Mouse (Mus musculus) WW6 (cell line): ENCODE results near the gene Foxj1.

Source experiments
- DNase-seq: peaks from one replicate; pipeline ENCODE4 v3.0.0-alpha.2; 2013; ENCODE audit warnings: low read depth, low spot score

Foxj1 gene

DNA sequence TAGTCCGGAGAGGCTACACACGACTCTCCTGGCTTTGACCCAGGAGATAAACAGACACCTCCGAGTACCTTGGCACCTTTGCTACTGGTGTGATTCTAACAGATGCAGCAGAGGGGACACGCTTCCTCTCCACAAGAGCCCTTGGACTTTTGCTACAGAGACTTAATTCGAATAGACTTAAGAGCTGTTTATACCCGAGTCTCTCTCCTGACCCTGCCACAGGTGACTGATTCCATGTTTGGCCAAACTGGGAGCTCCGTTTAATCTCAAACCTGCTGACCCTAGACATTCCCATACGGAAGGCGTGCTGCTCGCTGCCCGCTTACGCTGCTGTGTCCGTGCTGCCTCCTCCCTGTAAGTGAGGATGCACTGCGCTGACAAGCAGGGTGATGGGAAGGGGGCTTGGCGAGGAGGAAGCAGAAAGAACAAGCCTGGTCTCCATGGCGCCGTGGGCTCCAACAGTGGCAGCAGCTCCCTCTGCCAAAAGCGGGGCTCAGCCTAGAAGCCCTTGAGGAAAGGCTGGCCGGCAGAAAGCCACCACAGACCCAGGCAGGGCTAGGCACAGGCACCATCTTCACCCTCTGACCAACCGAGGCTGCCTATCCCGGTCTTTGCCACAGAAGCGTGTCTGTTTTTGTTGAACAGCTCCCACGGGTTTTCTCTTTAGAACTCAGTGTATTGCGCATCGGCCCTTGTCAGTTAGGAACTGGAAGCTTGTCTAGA, 7.0 kb upstream of the Foxj1 start:
- DNase-seq = no peak

DNA sequence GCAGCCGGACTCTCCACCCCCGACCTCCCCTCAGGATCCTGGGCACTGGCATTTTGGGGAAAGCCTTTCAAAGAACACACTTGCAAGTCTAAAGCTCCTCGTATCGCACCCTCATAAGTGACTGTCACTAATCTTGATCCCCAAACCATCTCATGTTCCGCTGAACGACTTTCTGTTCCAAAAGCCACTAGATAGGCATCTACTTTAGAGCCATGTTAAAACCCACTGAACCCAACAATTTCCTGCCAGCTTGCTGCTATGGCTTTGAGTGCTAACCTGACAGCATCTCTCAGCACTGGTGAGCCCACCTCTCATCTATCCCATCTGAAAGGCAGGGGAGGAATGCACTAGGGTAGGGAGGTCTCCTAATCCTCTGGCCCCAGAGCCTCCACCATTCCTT, 2.3 kb upstream of the Foxj1 start:
- no peak for DNase-seq

DNA sequence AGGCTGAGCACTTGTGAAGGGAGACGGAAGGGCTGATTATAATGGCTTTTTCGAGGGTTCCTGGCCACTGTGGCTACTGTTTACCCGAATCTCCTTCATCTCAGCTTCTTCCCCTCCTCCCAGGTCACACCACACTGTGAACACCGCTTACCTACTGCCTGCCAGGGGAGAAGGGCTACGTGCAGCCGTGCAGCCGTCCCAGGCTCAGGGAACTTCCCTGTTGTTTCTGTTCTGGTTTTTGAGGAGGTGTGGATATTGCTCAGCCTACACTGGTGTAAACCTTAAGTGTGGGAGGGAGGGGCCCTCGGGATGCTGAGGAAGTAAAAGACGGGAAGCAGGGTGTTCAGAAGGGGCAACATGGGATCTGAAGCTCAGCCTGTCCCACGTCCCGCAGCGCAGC, 1.8 kb upstream of the Foxj1 start:
- no peak for DNase-seq

DNA sequence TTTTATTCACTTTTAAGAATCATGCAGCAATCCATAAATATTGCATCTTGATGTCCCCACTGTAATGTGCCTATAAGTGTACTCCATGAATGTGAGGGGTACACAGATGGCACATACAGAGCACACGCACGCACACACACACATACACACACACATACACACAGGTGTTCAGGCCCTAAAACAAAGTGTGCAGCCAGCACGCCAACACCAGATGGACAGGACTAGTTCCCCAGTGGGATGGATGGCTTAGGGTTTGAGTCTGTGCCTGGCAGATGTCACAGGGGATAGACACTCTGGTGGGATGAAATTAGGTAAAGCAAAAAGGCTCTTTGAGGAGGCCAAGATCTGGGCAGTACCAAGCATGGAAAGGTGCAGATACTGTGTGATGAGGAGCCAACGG, 1.2 kb upstream of the Foxj1 start:
- DNase-seq = no peak

DNA sequence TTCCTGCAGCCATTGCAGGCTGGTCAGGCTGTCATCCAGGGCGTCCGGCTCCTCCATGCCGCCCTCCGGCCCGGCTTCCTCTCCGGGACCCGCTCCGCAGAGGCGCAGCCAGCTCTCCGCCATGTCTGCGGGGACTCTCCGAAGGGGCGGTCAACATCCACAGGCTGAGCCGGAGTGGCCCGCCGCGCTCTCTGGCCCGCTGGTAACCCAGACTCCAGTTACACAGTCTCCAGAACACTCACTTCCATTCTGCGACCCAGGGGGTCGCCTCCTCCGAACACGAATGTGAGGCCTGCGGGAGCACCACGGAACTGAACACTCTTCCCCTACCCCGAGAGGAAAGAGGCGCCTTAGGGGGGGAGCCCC, 799 bp downstream of the Foxj1 start:
- no peak for DNase-seq

DNA sequence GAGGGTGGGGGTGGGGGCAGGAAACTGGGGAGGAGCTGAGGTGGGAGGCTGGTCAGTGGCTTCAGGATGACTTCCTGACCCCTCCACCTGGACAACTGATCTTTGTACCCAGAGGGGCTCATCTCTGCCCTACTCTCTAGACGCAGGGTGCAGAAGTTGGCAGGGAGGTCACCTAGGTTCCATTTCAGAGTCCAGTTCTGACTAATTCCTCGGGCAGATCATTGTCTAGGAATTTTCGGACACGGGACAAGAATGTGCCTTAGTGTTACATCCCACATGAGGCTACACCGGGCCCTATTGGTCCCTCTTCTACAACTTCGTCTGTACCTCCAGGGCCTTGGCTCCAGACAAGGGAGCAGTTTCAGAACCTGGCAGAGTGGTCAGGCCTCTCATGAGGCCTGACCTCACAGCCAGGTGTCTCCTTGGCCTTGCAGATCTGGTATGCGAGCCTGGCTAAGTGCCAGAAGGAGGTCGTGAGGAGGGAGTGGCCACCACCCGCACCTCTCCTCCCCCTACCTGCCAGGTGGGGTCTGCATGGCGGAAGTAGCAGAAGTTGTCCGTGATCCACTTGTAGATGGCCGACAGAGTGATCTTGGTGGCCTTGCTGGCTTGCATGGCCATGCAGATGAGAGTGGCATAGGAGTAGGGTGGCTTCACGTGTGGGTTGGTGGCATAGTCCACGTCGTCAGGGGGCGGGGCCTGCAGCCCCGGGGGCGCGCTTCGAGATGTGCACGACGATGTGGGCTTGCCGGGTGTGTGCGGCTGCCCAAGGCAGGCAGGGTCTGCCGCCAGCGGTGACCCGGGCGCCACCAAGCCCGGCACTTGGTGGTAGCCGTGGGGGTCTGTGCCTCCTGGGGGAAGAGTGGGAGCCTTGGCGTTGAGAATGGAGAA, 1.4 kb downstream of the Foxj1 start:
- DNase-seq = no peak

DNA sequence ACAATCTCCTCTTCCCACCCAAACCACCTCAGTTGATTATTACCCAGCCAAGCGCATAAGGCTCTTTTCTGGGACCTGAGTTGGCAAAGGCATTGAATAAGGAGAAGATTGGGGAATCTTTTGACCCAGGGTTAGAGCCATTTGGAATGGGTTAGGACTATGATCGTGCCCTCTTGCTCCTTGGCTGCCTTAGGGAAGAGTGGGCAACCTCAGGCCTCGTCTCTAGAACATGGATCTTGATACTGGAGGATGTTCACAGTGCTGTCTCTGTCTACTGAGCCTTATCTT, 2.3 kb downstream of the Foxj1 start:
- DNase-seq = no peak

DNA sequence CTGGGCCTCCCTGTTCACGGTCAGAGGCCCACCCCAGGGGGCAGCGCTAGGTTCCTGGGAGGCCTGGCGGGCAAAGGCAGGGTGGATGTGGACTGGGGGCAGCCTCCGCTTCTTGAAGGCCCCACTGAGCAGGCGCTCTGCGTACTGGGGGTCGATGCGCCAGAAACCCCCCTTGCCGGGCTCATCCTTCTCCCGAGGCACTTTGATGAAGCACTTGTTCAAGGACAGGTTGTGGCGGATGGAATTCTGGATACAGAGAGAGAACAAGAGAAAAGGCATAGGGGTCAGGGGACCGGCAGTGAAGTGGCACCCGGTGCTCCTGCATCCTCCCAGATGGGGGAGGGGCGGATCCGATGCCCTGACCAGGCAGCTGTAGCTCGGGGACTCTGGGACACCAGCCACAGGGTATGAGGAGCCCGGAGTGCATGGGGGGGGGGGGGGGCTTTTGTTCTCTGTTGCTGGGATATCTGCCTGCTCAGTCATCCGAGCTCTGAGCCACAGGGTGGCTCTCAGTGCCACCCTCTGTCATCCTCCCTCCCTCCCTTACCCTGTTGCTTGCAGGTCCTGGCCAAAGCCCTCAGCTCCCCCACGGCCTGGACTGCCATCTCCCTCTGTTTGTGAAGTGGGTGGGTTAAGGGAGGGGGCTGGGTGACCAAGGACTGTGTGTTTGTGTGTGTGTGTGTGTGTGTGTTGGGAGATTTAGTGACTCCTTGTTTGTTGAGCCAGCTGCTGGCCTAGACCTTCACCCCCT, 2.8 kb downstream of the Foxj1 start:
- no peak for DNase-seq

DNA sequence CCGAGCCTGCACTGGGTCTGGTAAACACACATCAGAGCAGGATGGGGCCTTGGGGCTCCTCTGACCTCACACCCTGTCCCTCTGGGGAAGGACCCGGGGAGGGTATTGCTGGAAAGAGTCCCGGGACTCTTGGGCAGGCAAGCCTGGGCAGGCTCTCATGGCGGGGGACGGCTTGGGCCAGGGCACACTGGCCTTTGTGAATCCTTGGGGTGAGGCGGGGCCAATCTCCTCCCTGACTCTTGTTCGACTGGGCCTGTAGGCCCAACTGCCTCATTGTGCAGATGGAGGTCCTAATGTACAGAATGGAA, 5.0 kb downstream of the Foxj1 start:
- DNase-seq = no peak

DNA sequence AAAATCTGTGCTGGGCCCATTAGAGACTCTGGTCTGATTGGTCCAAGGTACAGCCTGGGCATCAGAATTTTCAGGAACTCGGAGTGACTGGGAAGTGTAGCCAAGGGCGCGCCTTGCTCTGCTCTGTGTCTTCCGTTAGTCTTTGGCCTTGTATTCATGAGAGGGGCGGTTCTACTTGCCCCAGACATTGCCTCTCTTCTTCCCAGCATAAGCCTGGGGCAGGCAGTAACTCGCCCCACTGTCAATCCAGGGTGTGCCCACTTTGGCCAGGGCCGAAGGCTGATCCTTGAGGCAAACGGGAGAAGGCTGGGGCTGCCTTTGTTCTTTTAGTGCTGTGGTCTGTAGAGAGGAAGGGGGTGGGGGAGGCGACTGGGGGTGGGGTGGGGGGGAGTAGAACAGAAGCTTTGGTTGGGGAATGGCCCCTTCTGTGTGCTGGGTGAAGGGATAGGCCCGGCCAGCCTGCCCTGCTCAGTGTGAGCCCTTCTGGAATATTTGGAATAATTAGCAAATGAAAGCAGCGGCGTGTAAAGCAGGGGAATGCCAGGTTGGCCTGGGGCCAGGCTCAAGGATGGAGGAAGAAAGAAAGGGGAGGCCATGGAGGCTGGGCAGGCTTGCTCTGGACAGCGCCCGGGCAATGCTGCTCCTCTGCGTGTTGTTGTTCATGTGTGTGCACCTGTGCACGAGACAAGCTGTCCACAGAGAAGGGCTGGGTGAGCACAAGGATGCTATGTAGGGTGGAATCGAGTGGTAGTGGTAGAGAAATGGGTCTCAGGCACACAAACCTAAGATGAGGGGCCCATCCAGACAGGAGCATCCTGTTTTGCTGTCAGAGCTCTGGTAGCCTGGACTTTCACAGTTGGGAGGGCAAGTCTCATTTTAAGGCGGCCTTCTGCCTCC, 5.6 kb downstream of the Foxj1 start:
- no peak for DNase-seq

DNA sequence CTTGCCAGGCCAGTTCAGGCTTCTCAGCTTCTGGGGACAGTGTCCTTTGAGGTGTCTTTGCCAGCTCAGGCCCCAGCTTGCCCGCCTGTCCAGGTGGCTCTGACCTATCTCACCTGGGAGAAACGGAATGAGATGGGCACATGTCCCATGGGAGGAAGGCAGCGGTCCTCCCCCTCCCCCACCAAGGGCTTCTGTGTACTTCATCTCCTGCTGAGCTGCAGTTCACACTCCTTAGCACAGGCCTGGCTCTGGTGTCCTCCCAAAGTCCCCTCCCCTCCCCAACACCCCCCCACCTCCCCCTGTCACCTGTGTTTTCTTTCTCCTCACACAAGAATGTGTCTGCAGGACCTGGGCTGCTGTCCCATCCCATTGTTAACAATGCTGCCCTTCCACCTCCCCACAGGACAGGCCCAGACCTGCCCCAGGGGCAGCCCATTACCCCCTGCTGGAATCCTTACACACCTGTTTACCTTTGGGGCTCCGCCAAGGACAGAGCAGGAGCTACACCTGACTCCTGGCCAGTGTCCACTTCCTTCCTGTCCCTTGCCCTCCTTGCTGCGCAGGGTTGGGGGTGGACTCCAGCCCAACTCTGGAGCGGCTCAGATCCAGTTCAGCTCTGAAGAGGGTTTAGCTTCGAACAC, 8.1 kb downstream of the Foxj1 start:
- no peak for DNase-seq

DNA sequence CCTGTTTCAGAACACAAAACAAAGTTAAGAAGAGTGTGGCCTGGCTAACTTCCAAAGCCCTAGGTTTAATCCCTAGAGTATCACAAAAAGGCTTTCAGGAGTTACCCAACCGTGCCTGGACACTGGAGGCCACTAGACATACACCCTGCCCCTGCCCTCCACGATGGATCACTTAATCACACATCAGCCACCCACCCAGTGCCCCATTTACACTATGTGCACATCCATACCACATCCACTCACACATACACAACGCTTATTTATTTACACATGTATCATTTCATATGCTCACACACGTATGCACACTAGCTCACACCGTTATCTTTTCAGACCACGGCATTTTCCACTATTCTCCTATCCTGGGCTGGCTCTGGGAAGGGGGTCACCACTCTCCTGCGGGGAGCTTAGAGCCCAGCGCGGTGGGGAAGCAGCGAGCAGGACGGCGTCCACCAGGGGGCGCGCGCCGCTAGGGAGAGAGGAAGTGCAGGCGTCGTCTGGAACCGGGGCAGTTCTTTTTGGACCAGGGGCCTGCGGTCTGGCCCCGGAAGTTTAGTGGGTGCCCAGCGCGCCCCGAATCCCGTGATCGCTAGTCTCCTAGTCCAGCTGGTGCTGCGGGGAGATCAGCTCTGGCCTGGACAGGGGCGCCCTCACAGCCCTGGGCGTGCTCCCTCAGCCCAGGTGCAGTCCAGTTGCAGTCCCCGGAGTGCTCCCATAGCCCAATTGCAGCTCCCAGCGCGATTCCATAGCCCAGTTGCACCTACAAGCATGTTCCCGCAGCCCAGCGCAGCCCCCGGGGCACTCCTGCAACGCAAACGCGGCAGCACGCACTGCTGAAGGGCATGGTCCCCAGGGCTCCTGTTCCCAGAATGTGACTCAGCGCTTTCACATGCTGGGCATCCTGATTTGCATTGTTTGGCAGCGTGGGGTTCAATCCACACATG, 16.2 kb downstream of the Foxj1 start:
- peak; percentile 75 for DNase-seq

DNA sequence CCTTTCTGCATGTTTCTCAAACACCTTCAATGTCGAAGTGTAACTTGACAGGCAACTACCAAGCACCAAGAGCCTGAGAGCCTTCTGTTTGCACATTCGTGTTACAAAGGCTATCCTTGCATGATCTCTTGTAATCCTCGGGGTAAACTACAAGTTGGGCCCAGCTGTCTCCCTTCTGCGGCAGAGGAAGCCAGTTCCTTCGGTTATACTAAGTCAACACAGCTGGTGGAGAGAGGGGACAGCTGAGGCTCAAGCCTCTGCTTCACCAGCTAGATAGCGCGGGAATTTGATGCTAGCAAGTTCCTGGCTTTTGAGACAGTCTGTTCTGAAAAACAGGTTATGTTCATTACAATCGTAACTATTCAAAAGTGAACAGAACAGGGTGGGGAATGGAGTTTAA, 22.8 kb downstream of the Foxj1 start:
- DNase-seq = no peak

DNA sequence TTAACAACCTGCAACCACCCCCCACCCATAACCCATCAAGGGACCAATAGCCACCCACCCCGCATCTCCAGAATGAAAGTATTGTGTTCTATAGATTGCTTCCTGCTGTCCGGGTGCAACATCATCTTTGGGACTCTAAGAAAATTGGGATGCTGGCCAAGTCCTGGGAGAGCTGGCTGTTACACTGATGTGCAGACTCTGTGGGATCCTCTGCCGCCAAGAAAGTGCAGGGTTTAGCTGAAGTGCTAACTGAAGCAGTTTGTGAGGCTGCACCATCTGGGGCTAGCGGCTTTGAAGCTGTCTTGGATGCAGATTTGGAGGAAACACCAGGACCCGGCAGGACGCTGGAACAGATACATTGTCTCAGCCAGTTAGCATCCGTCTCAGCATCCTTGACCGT, 24.0 kb downstream of the Foxj1 start:
- no peak for DNase-seq

DNA sequence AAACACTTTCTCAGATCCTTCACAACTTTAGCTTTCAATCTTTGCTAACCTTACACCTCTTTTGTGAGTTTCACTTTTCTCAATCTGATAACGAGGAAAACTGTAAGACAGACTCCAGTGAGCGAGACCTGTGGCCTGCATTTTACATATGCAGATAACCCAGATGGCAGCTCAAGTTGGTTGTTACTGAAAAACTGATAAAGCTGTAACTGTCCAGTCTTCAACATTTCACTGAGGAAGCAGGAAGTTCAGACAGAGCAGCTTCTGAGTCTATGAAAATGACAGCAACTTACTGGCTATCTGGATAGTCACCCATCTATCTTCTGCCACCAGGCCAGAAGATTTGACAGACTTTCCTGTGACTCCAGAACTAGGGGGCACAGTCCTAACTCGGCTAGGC, 25.6 kb downstream of the Foxj1 start:
- DNase-seq = no peak

DNA sequence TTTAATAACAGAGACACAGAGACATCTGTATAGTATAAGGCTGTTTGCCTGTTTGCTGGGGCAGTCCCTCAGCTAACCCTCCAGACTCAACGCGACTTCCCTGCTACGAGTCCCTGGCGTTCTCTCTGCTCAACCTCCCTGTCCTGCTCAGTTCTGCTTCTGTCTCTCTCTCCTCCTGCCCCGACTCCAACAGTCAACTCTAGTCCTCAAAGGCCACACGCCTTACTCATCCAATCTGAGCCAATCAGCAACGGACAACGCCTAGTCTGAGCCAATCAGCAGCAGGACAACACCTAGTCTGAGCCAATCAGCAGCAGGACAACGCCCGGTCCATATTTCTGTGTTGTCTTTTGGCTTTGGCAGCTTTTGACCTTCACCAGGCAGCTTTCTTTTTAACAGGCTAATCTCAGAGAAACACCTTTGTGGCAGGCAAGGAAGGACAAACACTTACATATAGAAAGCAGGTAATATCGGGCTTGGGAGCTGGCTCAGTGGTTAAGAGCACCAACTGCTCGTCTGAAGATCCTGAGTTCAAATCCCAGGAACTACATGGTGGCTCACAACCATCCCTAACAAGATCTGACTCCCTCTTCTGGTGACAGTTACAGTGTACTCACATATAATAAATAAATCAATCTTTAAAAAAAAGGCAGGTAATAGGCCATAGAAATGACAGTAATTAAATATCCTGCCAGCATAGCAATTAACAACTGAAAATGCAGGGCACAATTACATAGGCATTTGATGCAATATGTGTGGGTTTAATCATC, 27.3 kb downstream of the Foxj1 start:
- DNase-seq = peak; percentile 75

DNA sequence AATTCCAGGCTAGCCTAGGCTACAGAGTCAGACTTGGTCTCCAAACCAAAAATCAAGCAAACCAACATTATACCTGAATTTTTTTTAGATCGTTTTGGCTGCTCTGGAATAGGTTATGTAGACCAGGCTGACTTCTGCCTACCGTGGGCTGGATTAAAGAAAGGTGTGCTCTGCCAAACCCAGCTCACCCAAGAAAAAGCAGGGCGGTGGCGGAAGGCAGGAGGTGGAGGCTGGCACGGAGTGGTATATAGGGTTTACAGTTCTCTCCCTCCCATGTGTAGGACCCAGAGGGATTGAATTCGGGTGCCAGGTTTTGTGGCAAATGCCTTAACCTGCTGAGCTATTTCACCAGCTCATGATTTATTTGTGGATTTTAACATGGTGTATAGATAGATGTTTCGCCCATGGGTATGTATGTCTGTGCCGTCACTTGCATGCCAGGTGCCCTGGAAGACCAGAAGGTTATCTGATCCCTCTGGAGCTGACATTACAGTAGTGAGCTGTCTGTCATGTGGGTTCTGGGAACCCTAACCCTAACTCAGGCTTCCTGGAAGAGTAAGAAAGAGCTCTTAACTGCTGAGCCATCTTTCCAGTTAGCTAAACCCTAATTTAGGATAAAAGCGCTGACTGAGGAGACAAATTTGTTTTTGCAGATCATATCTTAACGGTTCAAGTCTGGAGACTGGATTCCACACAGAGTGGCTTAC, 28.0 kb downstream of the Foxj1 start, which contains the start of gene Exoc7:
TSS of gene Exoc7 (minus strand) at position 215 of the 707 bp plus-strand sequence.
- no peak for DNase-seq

DNA sequence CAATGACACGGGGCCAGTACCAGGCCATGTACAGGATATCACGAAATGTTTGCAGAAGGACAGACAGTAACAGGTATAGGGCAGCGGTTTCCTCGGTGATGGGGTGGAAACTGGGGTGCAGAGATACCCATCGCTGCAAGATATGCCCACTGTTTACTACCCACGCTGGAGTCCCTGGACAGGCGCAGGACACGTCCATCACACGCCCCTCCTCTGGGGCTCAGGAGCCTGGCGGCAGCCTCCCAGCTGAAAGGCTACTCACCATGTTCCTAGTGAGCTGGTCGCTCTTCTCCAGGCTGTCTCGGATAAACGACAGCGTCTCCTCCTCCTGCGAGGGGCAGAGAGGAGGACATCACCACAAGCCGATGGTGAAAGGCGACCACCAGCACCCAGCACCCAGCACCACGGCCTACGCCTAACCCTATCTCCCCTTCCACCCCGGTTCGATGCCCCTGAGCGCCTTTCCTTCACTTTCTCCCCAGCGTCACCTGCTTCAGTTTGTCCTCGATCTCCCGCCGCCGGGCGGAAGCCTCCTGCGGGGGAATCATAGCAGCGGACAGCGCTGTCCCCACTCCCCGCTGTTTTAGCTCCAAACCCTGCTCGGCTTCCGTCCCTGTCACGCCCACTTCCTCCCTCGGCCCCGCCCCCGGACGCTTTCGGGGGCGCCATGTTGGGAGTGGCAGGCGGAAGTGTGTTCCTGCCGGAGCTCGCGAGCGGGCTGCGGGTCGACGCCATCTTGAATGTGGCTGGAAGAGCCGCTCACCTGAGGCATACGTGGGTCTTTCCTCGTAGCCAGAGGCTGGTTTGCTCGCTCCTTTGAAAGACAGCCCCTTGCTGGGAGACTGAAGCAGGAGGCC, 28.8 kb downstream of the Foxj1 start:
- peak; percentile 91 for DNase-seq
